9 mouse cellular contexts compared by ENCODE assay signal in genomic region chr6:114347831-114348754, GRCm38 (mm10). TPM values are rescaled to one million over a fixed set of nuclear protein-coding genes. Genes with fewer than 3 reads are reported as not detected.
A peak's percentile ranks its signal among the peaks of the same experiment; 100 is the strongest.
DNase-seq lines count a peak whose midpoint lies in the region; ATAC-seq and TF ChIP-seq lines count a peak whose summit lies in the region.
"Had no signal": no experiment of that assay in that cellular context is flagged by ENCODE, and none has a peak within 500 bp of the region (broad histone marks: within the 10 kb centered on the region; RNA-seq: fewer than 3 reads in every experiment).

No protein-coding gene starts in this region.

- no peak for ATAC-seq in hindbrain, embryonic 13.5 days (ENCODE audit: low FRiP score)
- ATAC-seq in embryonic facial prominence, embryonic 11.5 days (replicated peaks; ENCODE audit: insufficient number of reproducible peaks, low FRiP score, low TSS enrichment, low read depth), result no peak
- ATAC-seq in neural tube, embryonic 12.5 days (ENCODE audit: low FRiP score, low read depth), result peak; percentile 27; the same call in 1 of the 2 replicates
- ATAC-seq in cerebellum, adult (ENCODE audit: insufficient number of reproducible peaks, low FRiP score, low TSS enrichment), result no peak

- H3K9me3 ChIP-seq in hindbrain, embryonic 10.5 days, result no peaks in the 10 kb centered on the region
- H3K9me3 ChIP-seq in hindbrain, embryonic 13.5 days, result no peaks in the 10 kb centered on the region
- no peaks in the 10 kb centered on the region for H3K9me3 ChIP-seq in embryonic facial prominence, embryonic 11.5 days (replicated peaks; ENCODE audit: control insufficient read depth, low read length)
- no peaks in the 10 kb centered on the region for H3K9me3 ChIP-seq in neural tube, embryonic 12.5 days

- peaks cover 25% of the 10 kb centered on the region for H3K27me3 ChIP-seq in hindbrain, embryonic 10.5 days (ENCODE audit: insufficient read depth, poor library complexity, severe bottlenecking)
- peaks cover 20% of the 10 kb centered on the region for H3K27me3 ChIP-seq in hindbrain, embryonic 13.5 days
- no peaks in the 10 kb centered on the region for H3K27me3 ChIP-seq in embryonic facial prominence, embryonic 11.5 days (ENCODE audit: control insufficient read depth, insufficient read depth, low read length)
- no peaks in the 10 kb centered on the region for H3K27me3 ChIP-seq in neural tube, embryonic 12.5 days (replicated peaks)

- no peak overlapping the region for H3K9ac ChIP-seq in hindbrain, embryonic 13.5 days
- H3K9ac ChIP-seq in embryonic facial prominence, embryonic 11.5 days (replicated peaks; ENCODE audit: low read length), result no peak overlapping the region
- no peak overlapping the region for H3K9ac ChIP-seq in neural tube, embryonic 12.5 days

- 41% methylated on average over 13 of the region's 13 CpGs for WGBS in hindbrain, embryonic 10.5 days
- 41% methylated on average over 13 of the region's 13 CpGs for WGBS in hindbrain, embryonic 13.5 days
- whole genome bisulfite sequencing in embryonic facial prominence, embryonic 11.5 days, result 50% methylated on average over 13 of the region's 13 CpGs
- 48% methylated on average over 13 of the region's 13 CpGs for WGBS in neural tube, embryonic 12.5 days

- TF ChIP-seq CTCF in gastrocnemius, adult 2 months (IDR thresholded peaks at IDR 0.05), result no peak

- DNase-seq in hindbrain, embryonic 10.5 days (ENCODE audit: low spot score), result peak; percentile 49
- DNase-seq in embryonic facial prominence, embryonic 11.5 days (ENCODE audit: low spot score), result peak; percentile 68
- DNase-seq in layer of hippocampus, adult 8-10 months (ENCODE audit: low spot score in 2 of 2), result peak; percentile 46 to 57
- no peak for DNase-seq in gastrocnemius, adult 2 months
- DNase-seq in heart, postnatal 10 days, result no peak

- H3K36me3 ChIP-seq in hindbrain, embryonic 10.5 days, result no peaks in the 10 kb centered on the region
- no peaks in the 10 kb centered on the region for H3K36me3 ChIP-seq in hindbrain, embryonic 13.5 days
- H3K36me3 ChIP-seq in embryonic facial prominence, embryonic 11.5 days (replicated peaks; ENCODE audit: control insufficient read depth, insufficient read depth, low read depth, low read length), result no peaks in the 10 kb centered on the region
- H3K36me3 ChIP-seq in neural tube, embryonic 12.5 days, result no peaks in the 10 kb centered on the region

- H3K4me2 ChIP-seq in hindbrain, embryonic 13.5 days, result no peak overlapping the region
- no peak overlapping the region for H3K4me2 ChIP-seq in embryonic facial prominence, embryonic 11.5 days (ENCODE audit: low read depth, low read length)
- H3K4me2 ChIP-seq in neural tube, embryonic 12.5 days (replicated peaks), result no peak overlapping the region

- peaks cover 15% of the 10 kb centered on the region for H3K4me1 ChIP-seq in hindbrain, embryonic 10.5 days (replicated peaks)
- H3K4me1 ChIP-seq in hindbrain, embryonic 13.5 days (replicated peaks), result peaks cover 10% of the 10 kb centered on the region
- H3K4me1 ChIP-seq in embryonic facial prominence, embryonic 11.5 days (ENCODE audit: control insufficient read depth, insufficient read depth, low read length), result no peaks in the 10 kb centered on the region
- peaks cover 5% of the 10 kb centered on the region for H3K4me1 ChIP-seq in neural tube, embryonic 12.5 days

- no peak overlapping the region for H3K4me3 ChIP-seq in hindbrain, embryonic 10.5 days
- H3K4me3 ChIP-seq in hindbrain, embryonic 13.5 days, result no peak overlapping the region
- no peak overlapping the region for H3K4me3 ChIP-seq in embryonic facial prominence, embryonic 11.5 days (ENCODE audit: low read depth, low read length)
- no peak overlapping the region for H3K4me3 ChIP-seq in neural tube, embryonic 12.5 days
- H3K4me3 ChIP-seq in gastrocnemius, adult 2 months, result no peak overlapping the region

- intact Hi-C loops in gastrocnemius, adult 2 months (cut with DNase I), result loop anchor here (5.0 to 10.0 kb wide), 2 partner anchors 109 to 347 kb away; no protein-coding TSS in a partner anchor
- intact Hi-C loops in heart, postnatal 10 days (cut with DNase I), result loop anchor here (5.0 kb wide), 2 partner anchors 44 to 114 kb away; no protein-coding TSS in a partner anchor

- H3K27ac ChIP-seq in hindbrain, embryonic 10.5 days, result no peak overlapping the region; the same call in 1 of the 2 replicates
- no peak overlapping the region for H3K27ac ChIP-seq in hindbrain, embryonic 13.5 days
- no peak overlapping the region for H3K27ac ChIP-seq in embryonic facial prominence, embryonic 11.5 days (replicated peaks; ENCODE audit: low read depth, low read length)
- no peak overlapping the region for H3K27ac ChIP-seq in neural tube, embryonic 12.5 days
- no peak overlapping the region for H3K27ac ChIP-seq in gastrocnemius, adult 2 months

RNA-seq across cellular contexts. Expression of gene Hrh1, which starts 49.6 kb away (rescaled TPM):
- 0.16 and 0.22 TPM in 2 replicates for polyA plus RNA-seq in hindbrain, embryonic 10.5 days (2016; fragmentation: Nextera tagmentation; extraction: Ambion mirVana)
- 0.47 and 0.73 TPM in 2 replicates for polyA plus RNA-seq in hindbrain, embryonic 13.5 days (2015; fragmentation: Nextera tagmentation; extraction: Ambion mirVana)
- polyA plus RNA-seq in embryonic facial prominence, embryonic 11.5 days (2014; fragmentation: Nextera tagmentation; extraction: Ambion mirVana), result 0.13 and 0.20 TPM in 2 replicates
- 1 to 10 TPM; 7.7 to 8.4 (median 8.1) TPM for total RNA-seq in layer of hippocampus, adult 8-10 months (2022)
- 0.18 and 0.24 TPM in 2 replicates for polyA plus RNA-seq in neural tube, embryonic 12.5 days (2016; fragmentation: Nextera tagmentation; extraction: Ambion mirVana)
- under 1 TPM; 0.36 to 0.67 TPM for total RNA-seq in gastrocnemius, adult 2 months (2021)
- total RNA-seq in heart, postnatal 10 days (2021), result under 1 TPM; 0.12 to 0.14 TPM
- polyA plus RNA-seq: limb, embryonic 11.5 days had no signal

Comparison
In these comparisons a context has a peak if more than half of its experiments do, and no peak if none do; other contexts are left out.
1. DNase-seq: peak in hindbrain, embryonic 10.5 days (single experiment), embryonic facial prominence, embryonic 11.5 days (single experiment) and layer of hippocampus, adult 8-10 months (2 of 2); none in gastrocnemius, adult 2 months (single experiment) and heart, postnatal 10 days (0 of 2).